Mouse (Mus musculus) urinary bladder, postnatal 25 days (tissue): ENCODE results near the gene Scamp4.

ENCODE experiments used
- DNase-seq: peaks from one replicate; pipeline ENCODE4 v3.0.0; 2022; ENCODE audit warnings: low spot score

The Scamp4 gene

GRCm38 (mm10) chr10:80653156-80653720, 50.6 kb downstream of the Scamp4 start:
- no peak for DNase-seq

GRCm38 (mm10) chr10:80654866-80655265, 52.2 kb downstream of the Scamp4 start:
- DNase-seq, result no peak

GRCm38 (mm10) chr10:80655406-80656129, 52.9 kb downstream of the Scamp4 start:
- no peak for DNase-seq

GRCm38 (mm10) chr10:80656130-80656862, 53.6 kb downstream of the Scamp4 start:
- DNase-seq, result peak; percentile 98

- no peak for DNase-seq
These were observed 54.4 kb downstream of the Scamp4 start, which contains the start of gene Btbd2 for GRCm38 (mm10) chr10:80656863-80657623. TSS of gene Btbd2 (minus strand) at chr10:80657071.

- DNase-seq, result no peak
These were observed 55.6 kb downstream of the Scamp4 start for GRCm38 (mm10) chr10:80658194-80658840.

- no peak for DNase-seq
These were observed 56.1 kb downstream of the Scamp4 start for GRCm38 (mm10) chr10:80658841-80659202.

- DNase-seq, result peak; percentile 82
These were observed 56.5 kb downstream of the Scamp4 start for GRCm38 (mm10) chr10:80659213-80659612.

- no peak for DNase-seq
These were observed 58.5 kb downstream of the Scamp4 start for GRCm38 (mm10) chr10:80661149-80661548.

- DNase-seq, result no peak
These were observed 61.0 kb downstream of the Scamp4 start for GRCm38 (mm10) chr10:80663485-80664196.

GRCm38 (mm10) chr10:80664197-80665015, 61.7 kb downstream of the Scamp4 start:
- DNase-seq, result peak; percentile 80

GRCm38 (mm10) chr10:80665016-80665380, 62.3 kb downstream of the Scamp4 start:
- DNase-seq, result no peak
